Mouse (Mus musculus) CD4-positive naive resting alpha-beta T cell, adult 57 days (primary cell): ENCODE data around the gene Ugt2b38. TPM values are rescaled to one million over a fixed set of nuclear protein-coding genes. Genes with fewer than 3 reads are reported as not detected.

Source experiments
- total RNA-seq: library from RNA; stranded (reverse); gene quantifications from one replicate; pipeline ENCODE4 v1.2.4, GENCODE M21; 2023

Ugt2b38 gene
- not detected for total RNA-seq

DNA sequence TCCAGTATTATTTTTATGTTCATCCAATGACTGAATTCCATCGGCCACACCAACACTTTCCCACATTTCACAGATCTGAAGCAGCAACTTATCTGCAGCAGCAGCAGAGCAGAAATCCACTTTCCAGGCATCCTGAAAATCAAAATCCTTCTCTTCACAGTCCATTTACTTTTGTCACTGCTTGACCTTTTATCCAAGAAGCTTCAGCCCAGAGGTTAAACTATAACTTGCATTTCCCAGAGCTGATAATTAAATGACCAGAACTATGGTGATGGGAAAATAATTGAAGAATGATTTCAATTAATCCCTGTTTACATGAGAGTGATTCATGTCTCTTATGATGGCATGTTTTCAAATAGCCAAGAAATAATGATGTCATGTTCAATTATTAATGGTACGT, at the start of gene Ugt2b38:
TSS of gene Ugt2b38 (minus strand) at position 163 of the 400 bp plus-strand sequence.

Other genes starting within 250 kb of the Ugt2b38 start
- gene Ugt2b37, start 169.4 kb downstream of the Ugt2b38 start, total RNA-seq, result not detected
- not detected for gene Ugt2a3, start 87.0 kb downstream of the Ugt2b38 start, total RNA-seq
- gene Ugt2a2, start 58.1 kb upstream of the Ugt2b38 start, total RNA-seq, result not detected
- not detected for gene Gm43638, start 62.6 kb upstream of the Ugt2b38 start, total RNA-seq
- gene Ugt2a1, start 66.7 kb upstream of the Ugt2b38 start, total RNA-seq, result not detected
- not detected for gene Sult1b1, start 114.0 kb upstream of the Ugt2b38 start, total RNA-seq
- gene Sult1d1, start 144.8 kb upstream of the Ugt2b38 start, total RNA-seq, result not detected
- gene Sult1e1, start 167.4 kb upstream of the Ugt2b38 start, total RNA-seq, result not detected
- gene Csn1s1, start 242.0 kb upstream of the Ugt2b38 start, total RNA-seq, result not detected